Mouse (Mus musculus) v-Abl transformed pro-B cells (cell line): ENCODE results near the gene Tom1.

Experiments used
- in situ Hi-C, 2 experiments: fragments of 400-800 bp; cut with MboI; formaldehyde crosslinking; loops; one replicate each; pipeline ENCODE4 v1.15.1; 2025; ENCODE audit not compliant: unreplicated experiment in 2 of 2

The Tom1 gene

DNA sequence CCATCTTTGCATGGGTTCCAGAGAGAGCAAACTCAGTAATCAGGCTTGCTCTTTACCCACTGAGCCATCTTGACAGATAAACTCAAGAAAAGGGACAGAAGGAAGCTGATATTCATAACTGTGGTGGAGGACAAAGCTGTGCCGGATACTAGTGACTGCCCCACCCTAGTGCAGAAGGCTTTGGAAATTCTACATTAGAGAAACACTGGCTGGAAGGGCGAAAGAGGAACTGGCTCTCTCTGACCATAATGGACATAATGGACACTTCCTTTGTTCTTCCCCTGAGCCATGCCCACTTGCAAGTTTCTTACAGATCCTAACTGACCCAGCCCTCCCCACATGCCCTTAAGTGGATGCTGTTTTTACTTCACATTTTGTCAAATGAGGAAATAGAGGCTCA, 52.5 kb downstream of the Tom1 start:
- in situ Hi-C loops, result no loop called here

DNA sequence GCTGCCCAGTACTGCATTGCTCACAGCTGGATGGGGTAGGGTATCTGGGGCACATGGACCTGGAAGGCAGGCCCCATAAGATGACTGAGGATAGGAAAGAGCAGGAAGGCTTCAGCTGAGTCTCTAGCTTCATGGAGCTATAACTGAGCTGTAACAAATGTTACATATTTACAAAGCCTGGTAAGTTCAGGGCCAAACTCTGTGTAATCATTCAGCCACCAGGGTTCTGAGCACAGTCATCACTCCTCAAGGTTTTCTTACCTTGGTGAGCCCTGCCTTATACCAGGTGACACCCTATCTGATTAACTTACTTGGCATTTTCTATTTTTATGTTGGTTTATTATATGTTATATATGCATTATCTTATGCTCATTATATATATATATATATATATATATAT, 53.6 kb downstream of the Tom1 start:
- in situ Hi-C loops, result no loop called here

DNA sequence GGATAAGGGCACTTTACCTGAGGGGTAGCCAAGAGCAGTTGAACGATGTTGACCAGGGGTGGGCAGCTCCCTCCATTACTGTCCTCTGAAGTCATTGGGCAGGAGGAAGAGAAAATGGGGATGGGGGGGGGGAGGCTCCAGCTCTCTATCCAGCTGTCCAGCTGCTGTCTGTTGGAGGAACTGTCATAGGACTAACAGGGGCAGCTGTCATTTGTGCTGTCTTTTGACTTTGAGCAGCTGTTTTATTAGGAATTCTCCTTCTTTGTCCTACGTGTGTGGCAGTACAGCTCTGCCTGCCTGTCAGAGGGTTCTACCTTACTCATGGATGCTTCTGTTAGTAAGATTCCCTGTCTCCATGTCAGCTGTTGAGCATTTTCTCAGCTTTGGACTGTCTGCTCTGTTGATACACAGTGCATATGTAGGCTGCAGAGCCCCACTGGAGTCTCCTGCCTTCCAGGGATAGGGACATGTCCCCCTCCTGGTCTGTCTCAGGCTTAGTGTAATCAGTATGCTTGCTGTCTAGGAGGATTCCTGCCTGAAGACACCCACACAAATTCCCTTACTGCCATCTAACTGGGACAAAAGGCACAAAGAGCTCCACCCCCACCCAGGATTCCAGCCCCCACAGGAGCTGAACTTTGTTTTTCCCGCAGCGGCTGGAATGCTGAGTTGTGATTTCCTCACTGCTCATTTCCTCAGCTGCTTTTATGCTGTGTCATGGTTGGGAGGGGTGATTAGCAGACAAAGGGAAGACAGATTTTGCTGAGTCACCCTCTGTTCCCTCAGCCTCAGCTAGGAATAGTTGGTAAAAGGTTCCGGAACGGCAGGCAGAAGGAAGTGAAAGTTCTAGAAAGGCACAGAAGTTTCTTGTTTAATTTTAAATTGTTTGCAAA, 55.7 kb downstream of the Tom1 start:
- in situ Hi-C loops, result no loop called here

DNA sequence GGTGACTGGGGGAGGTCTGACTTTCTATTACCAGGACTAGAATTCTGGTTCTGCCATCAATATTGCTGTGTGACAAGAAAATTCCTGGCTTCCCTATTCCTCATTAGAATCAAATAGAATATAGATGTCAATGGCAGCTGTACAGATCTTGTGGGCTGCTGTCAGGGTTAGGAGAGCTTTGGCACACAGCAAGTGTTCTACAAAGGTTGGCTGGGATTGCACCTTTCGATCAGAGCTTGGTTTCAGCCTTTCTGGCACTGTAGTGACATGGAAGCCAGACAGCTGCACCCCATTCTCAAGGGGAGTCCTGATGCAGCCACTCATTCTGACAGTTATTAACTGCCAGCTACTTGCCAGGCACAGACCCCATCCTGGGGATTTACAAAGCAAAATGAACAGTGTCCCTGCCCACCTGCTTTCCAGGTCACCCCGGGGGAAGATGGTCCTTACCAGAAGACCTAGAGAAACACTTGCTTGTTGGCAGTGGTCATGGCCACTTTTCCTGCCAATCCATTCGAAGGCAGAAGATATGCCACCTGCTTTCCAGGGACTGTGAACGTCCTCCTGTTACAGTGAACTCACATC, 57.4 kb downstream of the Tom1 start:
- in situ Hi-C loops, result no loop called here

DNA sequence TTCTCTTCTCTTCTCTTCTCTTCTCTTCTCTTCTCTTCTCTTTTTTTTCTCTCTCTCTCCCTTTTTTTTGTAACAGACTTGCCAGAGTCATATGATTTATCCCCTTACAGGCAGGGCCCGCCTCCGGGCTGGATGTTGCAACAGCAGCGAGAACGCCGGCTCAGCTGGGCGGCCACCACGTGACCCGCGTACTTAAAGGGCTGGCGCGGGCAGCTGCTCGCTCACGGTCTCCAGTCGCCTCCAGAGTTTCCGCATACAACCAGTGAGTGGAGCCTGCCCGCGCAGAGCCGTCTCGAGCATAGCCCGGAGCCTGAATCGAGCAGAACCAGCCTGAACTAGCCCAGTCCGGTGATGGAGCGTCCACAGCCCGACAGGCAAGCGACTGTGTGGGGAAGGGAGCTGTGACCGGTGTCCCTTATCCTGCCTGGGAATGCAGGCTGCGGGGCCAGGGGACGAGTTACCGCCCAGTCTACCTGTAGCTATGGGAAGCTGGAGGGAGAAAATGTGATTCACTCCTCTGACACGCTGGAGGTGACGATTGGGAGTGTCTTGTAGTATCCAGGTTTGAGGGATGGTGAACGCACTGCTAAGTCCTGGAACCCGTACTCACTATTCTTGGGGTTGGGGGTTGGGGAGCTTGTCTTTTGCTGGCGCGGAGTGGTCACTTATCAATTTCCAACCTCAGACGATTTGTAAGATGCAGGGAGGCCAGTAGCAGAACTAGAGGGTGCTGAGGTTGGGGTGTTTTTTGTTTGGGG, 60.1 kb downstream of the Tom1 start, which contains the start of gene Hmox1:
Gene Hmox1, plus strand, starts transcription at position 223 of the 758 bp plus-strand sequence.
- in situ Hi-C loops, result no loop called here

DNA sequence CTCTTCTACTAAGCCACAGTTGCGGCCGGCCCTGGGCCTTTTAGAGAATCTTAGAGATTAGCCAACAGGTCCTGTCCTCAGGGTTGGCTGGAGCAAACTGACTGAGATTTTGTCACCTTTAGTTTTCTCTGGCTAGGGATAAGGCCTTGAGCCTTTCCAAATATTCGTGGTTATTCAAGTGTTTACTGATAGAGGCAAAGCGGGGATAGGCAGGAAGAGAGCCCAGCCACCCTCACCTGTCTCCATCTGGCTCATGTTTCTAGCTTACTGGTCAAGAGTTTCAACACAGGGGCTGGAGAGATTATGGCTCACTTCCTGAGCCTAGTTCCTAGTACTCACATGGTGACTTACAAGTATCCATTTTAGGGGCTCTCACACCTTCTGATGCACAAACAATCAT, 69.5 kb downstream of the Tom1 start:
- in situ Hi-C loops, result loop anchor here in 1 of 2 experiments (10.0 kb wide), 1 partner anchor 108 kb away; the partner anchor contains the start of gene Hmgxb4

DNA sequence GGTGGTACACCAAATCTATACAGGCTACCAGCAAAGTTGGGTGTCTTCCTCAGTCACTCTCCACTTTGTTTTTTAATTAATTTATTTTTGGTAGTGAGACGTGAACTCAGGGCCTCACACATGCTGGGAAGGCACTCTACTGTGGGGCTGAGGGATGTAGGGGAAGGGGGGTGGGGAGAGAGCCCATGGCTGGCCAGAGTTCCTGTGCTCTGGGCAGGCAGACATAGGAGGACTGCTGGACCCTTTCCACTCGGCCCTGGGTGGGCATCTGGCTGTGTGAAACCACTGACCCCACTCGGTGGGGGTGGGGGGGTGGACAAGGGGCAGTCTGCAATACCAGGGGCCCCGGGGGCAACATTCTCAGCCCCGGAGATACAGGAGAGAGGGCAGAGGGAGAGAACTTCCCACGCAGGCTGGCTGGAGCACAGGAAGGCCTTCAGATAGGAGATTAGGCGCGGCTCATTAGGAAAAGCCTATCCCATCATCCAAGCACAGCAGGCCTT, 69.9 kb downstream of the Tom1 start:
- in situ Hi-C loops, result loop anchor here in 1 of 2 experiments (10.0 kb wide), 1 partner anchor 109 kb away; the partner anchor contains the start of gene Hmgxb4

DNA sequence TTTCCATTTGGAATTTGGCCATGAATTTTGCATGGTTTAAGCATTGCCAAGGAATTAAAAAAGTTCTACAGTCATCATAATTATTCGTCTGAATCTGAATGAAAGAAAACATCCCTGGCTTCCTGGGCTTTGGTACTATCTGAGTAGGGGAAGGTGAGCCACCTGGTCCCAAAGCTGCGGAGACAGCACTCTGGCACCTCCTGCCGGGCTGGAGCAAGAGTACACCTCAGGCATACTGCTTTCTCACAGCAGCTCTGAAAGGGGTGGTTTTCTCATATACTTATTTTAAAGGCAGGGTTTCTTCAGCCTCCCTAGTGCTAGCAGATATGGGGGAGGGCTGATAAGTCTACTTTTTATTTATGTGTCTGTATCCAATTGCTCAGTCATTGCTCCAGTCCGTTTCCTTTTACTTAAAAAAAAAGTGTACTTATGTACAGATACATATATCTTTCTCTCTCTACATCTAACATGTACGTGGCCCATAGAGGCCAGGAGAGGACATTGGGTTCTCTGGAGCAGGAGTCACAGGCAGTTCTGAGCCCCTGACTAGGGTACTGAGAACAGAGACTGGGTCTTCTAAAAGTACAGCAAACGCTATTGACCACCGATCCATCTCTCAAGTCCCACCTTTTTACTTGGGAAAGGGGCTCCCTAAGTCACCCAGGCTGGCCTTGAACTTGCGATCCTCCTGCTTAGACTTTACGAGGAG, 75.2 kb downstream of the Tom1 start:
- in situ Hi-C loops, result loop anchor here in 1 of 2 experiments (5.0 to 10.0 kb wide), 2 partner anchors 36 to 114 kb away; partner anchors contain the start of gene Hmgxb4

DNA sequence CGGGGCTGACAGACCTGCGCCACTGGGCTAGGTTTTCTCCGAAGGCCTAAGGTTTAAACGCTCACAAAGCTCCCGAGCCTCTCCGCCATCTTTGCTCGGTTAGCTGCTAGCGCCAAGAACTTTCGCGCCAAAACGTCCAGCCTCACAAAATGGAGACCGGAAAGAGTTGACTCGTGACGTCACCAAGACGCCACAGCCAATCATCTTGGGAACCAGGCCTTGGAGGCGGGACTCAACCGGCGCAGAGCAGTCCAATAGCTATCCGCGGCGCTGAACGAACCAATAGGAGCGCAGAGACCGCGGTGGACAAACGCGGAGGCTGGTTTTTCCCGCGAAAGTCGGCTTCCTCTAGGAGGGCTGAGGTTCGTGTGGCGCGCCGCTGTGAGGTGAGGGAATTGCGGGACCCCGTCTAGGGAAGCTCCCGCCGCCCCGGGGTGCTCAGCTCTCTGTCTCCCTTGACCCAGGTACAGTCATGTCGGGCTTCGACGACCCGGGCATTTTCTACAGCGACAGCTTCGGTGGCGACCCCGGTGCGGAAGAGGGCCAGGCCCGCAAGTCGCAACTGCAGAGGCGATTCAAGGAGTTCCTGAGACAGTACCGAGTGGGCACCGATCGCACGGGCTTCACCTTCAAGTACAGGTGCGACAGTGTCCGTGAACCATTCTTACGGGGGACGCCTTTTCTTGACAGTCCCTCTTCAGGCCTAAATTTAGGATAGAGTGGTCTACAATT, 75.9 kb downstream of the Tom1 start, which contains the start of gene Mcm5:
Gene Mcm5, plus strand, starts transcription at position 334 of the 732 bp plus-strand sequence.
- in situ Hi-C loops, result loop anchor here in 1 of 2 experiments (5.0 to 10.0 kb wide), 2 partner anchors 37 to 115 kb away; partner anchors contain the start of gene Hmgxb4

DNA sequence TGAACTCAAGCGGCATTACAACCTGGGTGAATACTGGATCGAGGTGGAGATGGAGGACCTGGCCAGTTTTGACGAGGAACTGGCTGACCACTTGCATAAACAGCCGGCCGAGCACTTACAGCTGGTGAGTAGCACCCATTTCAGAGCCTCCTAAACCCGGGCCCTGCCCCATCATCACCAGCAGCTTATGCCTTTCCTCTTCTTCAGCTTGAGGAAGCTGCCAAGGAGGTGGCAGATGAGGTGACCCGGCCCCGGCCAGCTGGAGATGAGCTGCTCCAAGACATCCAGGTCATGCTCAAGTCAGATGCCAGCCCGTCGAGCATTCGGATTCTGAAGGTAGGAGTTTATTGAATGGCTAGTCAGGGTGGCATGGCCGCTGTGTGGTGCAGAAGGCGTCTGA, 76.6 kb downstream of the Tom1 start:
- in situ Hi-C loops, result loop anchor here in 1 of 2 experiments (5.0 kb wide), 1 partner anchor 38 kb away; no protein-coding TSS in a partner anchor

DNA sequence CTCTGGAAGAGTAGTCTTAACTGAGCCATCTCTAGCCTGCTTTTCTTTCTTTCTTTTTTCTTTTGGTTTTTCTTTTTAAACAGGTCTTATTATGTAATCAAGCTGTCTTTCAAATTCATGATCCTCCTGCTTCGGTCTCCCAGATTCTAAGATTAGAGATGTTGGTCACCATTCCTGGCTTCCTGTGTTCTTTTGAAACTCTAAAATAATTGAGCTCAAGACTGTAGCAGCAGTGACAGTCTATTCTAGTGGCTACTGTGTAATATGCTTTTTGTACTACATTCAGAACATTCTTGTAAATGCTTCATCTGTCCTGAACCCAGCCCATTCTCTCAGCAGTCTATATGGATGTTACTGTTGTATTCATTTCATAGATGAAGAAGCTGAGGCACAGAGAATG, 85.0 kb downstream of the Tom1 start:
- in situ Hi-C loops, result no loop called here

DNA sequence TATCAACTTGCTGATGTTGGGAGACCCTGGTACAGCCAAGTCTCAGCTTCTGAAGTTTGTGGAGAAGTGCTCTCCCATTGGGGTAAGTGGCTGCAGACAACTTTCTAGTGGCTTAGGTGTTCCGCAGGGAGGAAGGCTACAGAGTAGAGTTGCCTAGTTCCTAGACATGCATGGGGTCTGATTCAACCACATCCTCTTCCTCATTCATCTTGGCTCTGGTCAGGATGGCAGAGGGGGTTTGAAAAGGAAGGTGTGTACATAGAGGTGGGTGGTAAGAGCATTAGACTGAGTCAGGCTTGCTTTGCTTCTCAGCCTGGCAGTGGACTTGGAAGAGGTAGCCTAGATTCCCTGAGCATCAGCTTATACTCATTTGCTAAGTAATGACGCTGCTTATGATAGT, 85.8 kb downstream of the Tom1 start:
- in situ Hi-C loops, result no loop called here
